Mouse (Mus musculus) cerebellum, adult 2 months (tissue): ENCODE measurements around the gene Gps1.

Experiments used
- CTCF ChIP-seq: fragments of 200-500 bp; IDR thresholded peaks from 2 replicates; pipeline ENCODE4 v1.5.1; 2011; ENCODE audit warnings: low read depth, mild to moderate bottlenecking, control low read depth, low read length, moderate library complexity, borderline replicate concordance; ENCODE audit not compliant: insufficient read depth
- POLR2A ChIP-seq: fragments of 200-500 bp; IDR thresholded peaks from 2 replicates; pipeline ENCODE4 v1.6.1; 2011; ENCODE audit warnings: low read length, control low read depth, borderline replicate concordance; ENCODE audit not compliant: insufficient read depth

- TF ChIP-seq CTCF: no peak
- no peak for TF ChIP-seq POLR2A
These were observed 527 bp upstream of the Gps1 start for GRCm38 (mm10) chr11:120783426-120784063.
